Mouse (Mus musculus): ENCODE results near the gene Ccdc134.

- no peak for TF ChIP-seq MAFK (IDR thresholded peaks at IDR 0.05; ENCODE audit: insufficient read depth, low read depth, low read length)
- no peak for TF ChIP-seq HCFC1 (IDR thresholded peaks at IDR 0.05; ENCODE audit: borderline replicate concordance, insufficient read depth, low read length)
- TF ChIP-seq CHD2 (IDR thresholded peaks at IDR 0.05; ENCODE audit: low read depth, low read length): no peak
Measured at GRCm38 (mm10) chr15:82106953-82107555, 20.7 kb upstream of the Ccdc134 start.

All from ES-E14 (cell line).